Mouse (Mus musculus) thymus, adult 2 months (tissue): Measurements from ENCODE around the gene Kng2.
"Not testable (repeated sequence)": the region's sequence is repeated elsewhere in the genome, so short reads cannot be mapped to it uniquely, and the experiment has no call there.

Source experiments
- CTCF ChIP-seq: fragments of 200-500 bp; IDR thresholded peaks from 2 replicates; pipeline ENCODE4 v1.5.1; 2012; ENCODE audit warnings: mild to moderate bottlenecking, control low read depth, low read length, moderate library complexity, borderline replicate concordance; ENCODE audit not compliant: control insufficient read depth, poor library complexity, insufficient read depth; ENCODE audit errors: extremely low read depth
- POLR2A ChIP-seq: fragments of 200-500 bp; IDR thresholded peaks from 2 replicates; pipeline ENCODE4 v1.6.1; 2012; ENCODE audit warnings: mild to moderate bottlenecking, low read length, control low read depth, moderate library complexity; ENCODE audit not compliant: control insufficient read depth, poor library complexity, insufficient read depth; ENCODE audit errors: extremely low read depth

DNA sequence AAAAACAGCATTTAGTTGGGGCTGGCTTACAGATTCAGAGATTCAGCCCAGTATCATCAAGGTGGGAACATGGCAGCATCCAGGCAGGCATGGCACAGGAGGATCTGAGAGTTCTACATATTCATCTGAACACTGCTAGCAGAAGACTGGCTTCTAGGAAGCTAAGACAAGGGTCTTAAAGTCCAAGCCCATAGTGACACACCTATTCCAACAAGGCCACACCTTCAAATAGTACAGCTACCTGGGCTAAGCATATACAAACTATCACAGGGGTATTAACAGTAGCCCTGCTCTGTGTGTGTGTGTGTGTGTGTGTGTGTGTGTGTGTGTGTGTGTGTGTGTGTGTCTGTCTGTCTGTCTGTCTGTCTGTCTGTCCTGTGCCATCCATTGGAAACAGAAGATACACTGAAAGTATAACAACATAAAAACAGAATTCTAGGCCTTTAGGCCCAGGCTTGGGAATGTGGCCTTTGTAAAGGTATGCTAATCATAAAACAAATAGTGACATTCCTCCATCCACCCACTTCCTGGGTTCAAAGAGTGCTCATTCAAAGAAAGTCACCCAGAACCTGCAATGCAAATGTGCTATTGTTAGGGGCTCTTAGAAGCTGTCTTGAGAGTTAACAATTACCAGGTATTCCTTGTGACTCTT is 87.3 kb downstream of the Kng2 start:
- TF ChIP-seq CTCF, POLR2A: not testable (repeated sequence)
